Mouse (Mus musculus) stomach, embryonic 16.5 days (tissue): ENCODE data around the gene Adh7. TPM values are rescaled to one million over a fixed set of nuclear protein-coding genes. Genes with fewer than 3 reads are reported as not detected.

Source experiments
- ATAC-seq: fragments of 200-750 bp; cut with Nextera tagmentation; 2 replicates; pipeline ENCODE4 v1.8.0; 2017; ENCODE audit warnings: moderate number of reproducible peaks, moderate TSS enrichment; ENCODE audit not compliant: insufficient read depth, low FRiP score
- H3K27ac ChIP-seq: fragments of 300-500 bp; sonication (generic); 2 replicates; pipeline ENCODE4 v1.5.1; 2014; ENCODE audit warnings: low read length
- H3K27me3 ChIP-seq: fragments of 300-500 bp; sonication (generic); 2 replicates; pipeline ENCODE4 v1.6.1; 2014; ENCODE audit warnings: low read length, control low read depth, mixed read lengths; ENCODE audit not compliant: control insufficient read depth, insufficient read depth
- H3K36me3 ChIP-seq: fragments of 300-500 bp; sonication (generic); 2 replicates; pipeline ENCODE4 v1.6.1; 2014; ENCODE audit warnings: low read length; ENCODE audit not compliant: control insufficient read depth, insufficient read depth
- H3K4me1 ChIP-seq: fragments of 300-500 bp; sonication (generic); 2 replicates; pipeline ENCODE4 v1.6.1; 2014; ENCODE audit warnings: low read length, control low read depth, mixed read lengths; ENCODE audit not compliant: control insufficient read depth, insufficient read depth
- H3K4me2 ChIP-seq: fragments of 300-500 bp; sonication (generic); 2 replicates; pipeline ENCODE4 v1.6.1; 2014; ENCODE audit warnings: low read depth, low read length, mixed read lengths
- H3K4me3 ChIP-seq: fragments of 300-500 bp; sonication (generic); replicated peaks from 2 replicates; pipeline ENCODE4 v1.5.1; 2014; ENCODE audit warnings: mild to moderate bottlenecking, low read length
- H3K9ac ChIP-seq: fragments of 300-500 bp; sonication (generic); 2 replicates; pipeline ENCODE4 v1.6.1; 2014; ENCODE audit warnings: low read length
- H3K9me3 ChIP-seq: fragments of 300-500 bp; sonication (generic); replicated peaks from 2 replicates; pipeline ENCODE4 v1.6.1; 2016; ENCODE audit warnings: low read length, control low read depth; ENCODE audit not compliant: control insufficient read depth
- WGBS: fragments of 180-500 bp; shearing (Covaris S2); extraction: QIAGEN DNeasy Blood & Tissue Kit; methylation state at CpG from one replicate; pipeline ENCODE4 v1.1.7; 2014; 5-methylcytosine and 5-hydroxymethylcytosine counted together
- polyA plus RNA-seq: library from polyadenylated mRNA; unstranded; fragments of >200 nt; fragmentation: Nextera tagmentation; extraction: Ambion mirVana; gene quantifications from 2 replicates; pipeline ENCODE4 v1.2.1, GENCODE M21; 2015

Gene Adh7
- 0.79 and 1.6 TPM in 2 replicates for polyA plus RNA-seq

DNA sequence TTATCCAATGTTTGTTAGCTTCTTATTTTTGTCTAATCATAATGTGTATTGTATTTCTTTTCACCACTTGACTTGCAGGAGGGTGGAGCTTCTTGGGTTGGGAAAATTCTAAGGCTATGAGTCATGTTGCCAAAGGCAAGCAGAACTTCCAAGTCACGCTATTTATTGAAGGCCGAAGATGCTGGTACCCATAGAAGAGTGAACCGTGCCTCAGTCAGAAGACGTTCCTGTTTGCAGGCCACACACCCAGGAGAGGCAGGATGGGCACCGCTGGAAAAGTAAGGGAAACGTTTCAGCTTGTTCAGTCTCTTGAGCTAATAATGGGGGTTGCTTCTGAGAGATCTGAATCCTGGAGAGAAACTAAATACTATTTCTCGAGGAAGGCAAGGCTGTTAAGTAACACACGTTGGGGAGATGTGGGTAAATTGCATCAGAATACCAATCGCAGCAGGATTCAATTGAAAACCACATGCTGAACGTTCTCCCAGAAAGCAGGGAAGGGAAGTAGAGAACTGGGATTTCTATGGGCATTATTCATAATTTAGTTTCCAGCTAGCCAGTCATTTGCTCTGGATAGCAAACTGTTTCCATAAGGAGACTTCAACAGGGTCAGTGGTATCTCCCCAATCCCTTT, at the start of gene Adh7:
TSS of gene Adh7 (plus strand) at position 130 of the 634 bp plus-strand sequence.
- Histone ChIP-seq H3K4me2 (no peak within 1 kb of the TSS), H3K4me1 (peaks cover 6% of the 10 kb centered on the region; the same call in 1 of the 2 replicates), H3K36me3 (no peaks in the 10 kb centered on the region), H3K9me3 (no peaks in the 10 kb centered on the region), H3K27me3 (no peaks in the 10 kb centered on the region), H3K27ac (no peak within 1 kb of the TSS), H3K9ac (no peak within 1 kb of the TSS), H3K4me3 (no peak within 1 kb of the TSS)
- ATAC-seq, result no peak
- WGBS, result 69% methylated on average over 10 of the region's 10 CpGs

DNA sequence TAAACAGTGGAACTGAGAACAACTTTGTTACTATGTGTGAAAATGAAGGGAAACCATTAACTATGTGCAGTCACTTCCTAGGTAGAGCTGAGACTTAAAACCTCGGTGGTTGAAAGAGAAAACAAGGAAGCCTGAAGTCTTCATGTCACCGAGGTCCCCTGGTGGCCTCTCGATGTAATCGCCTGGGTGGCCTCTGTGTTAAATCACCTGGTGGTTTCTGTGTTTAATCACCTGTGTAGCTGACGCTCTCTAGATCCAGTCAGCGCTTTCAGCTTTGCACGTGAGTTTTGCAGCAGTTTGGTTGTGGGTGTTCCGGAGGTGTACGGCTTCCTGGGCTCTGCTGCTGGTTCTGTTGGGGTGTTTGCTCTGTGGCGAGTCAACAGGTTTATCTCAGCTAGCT, 44.3 kb upstream of the Adh7 start:
- ATAC-seq, result no peak
- Histone ChIP-seq H3K36me3 (no peaks in the 10 kb centered on the region), H3K4me2 (no peak overlapping the region), H3K9me3 (no peaks in the 10 kb centered on the region), H3K4me3 (no peak overlapping the region), H3K4me1 (0 out of 2 replicates have a peak, but pooled peaks cover 4% of the 10 kb centered on the region), H3K27me3 (no peaks in the 10 kb centered on the region), H3K9ac (no peak overlapping the region), H3K27ac (no peak overlapping the region)
- 80% methylated on average over 10 of the region's 10 CpGs for WGBS

DNA sequence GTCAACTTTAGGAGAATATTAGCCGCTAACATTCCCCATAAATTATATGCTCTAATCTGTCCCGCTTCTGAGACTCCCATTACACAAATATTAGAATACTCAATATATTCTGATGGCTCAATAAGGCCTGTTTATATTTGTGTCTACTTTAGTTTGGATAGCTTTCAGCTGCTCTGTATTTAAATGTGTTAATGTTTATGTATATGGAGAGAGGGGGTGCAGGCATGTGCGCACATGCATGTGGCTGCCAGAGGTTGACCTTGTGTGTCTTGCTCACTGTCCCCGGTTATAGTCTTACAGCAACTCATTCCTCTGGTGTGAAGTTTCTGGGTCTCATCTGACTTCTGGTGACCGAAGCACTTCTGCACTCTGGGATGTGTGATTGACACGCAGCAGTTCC, 42.0 kb upstream of the Adh7 start:
- no peaks in the 10 kb centered on the region for H3K27me3 ChIP-seq
- no peaks in the 10 kb centered on the region for H3K9me3 ChIP-seq
- H3K36me3 ChIP-seq, result no peaks in the 10 kb centered on the region
- 57% methylated on average over 6 of the region's 6 CpGs for WGBS
- H3K9ac ChIP-seq, result no peak overlapping the region
- peak; percentile 37; the same call in 1 of the 2 replicates for ATAC-seq
- H3K4me1 ChIP-seq, result 0 out of 2 replicates have a peak, but pooled peaks cover 4% of the 10 kb centered on the region
- H3K4me2 ChIP-seq, result no peak overlapping the region
- H3K4me3 ChIP-seq, result no peak overlapping the region
- no peak overlapping the region for H3K27ac ChIP-seq

DNA sequence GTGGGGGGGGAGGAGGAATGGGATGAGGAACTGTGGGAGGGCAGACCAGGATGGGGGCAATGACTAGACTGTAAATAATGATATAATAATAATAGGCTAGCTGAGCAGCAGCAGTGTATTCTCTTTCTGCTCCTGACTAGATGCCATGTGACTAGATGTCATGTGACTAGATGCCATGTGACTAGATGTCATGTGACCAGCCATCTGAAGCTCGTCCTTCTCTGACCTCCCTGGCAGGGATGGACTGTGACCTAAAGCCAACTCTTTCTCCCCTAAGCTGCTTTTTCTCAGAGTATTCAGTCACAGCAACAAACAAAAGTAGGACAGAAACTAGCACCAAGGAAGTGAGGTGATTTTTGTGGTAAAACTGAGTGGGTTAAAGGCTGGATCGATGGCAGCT, 35.5 kb upstream of the Adh7 start:
- H3K27ac ChIP-seq, result no peak overlapping the region
- 88% methylated on average over 2 of the region's 2 CpGs for WGBS
- H3K27me3 ChIP-seq, result no peaks in the 10 kb centered on the region
- peaks cover 7% of the 10 kb centered on the region; the same call in 1 of the 2 replicates for H3K4me1 ChIP-seq
- no peak overlapping the region for H3K9ac ChIP-seq
- H3K4me3 ChIP-seq, result no peak overlapping the region
- no peaks in the 10 kb centered on the region for H3K9me3 ChIP-seq
- no peak overlapping the region for H3K4me2 ChIP-seq
- ATAC-seq, result no peak
- H3K36me3 ChIP-seq, result no peaks in the 10 kb centered on the region

DNA sequence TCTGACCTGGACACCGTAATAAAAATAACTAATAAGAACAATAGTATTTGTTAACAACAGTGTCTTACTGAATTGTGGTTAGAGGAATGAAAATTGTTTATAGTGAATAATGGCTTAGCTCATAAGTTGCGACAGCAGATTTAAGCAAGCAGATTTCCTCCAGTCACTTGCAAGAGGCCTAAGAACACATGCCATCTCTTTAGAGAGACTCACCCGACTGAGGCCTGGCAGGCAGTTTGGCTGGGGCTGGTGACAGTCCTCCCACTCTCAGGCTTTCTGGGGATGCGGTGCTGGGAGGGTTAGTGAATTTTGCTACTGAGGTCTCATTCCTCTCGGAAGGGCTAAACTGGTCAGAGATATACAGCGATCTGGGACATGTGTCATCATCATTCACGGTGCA, 34.2 kb upstream of the Adh7 start:
- no peak for ATAC-seq
- Histone ChIP-seq H3K4me1 (peaks cover 7% of the 10 kb centered on the region; the same call in 1 of the 2 replicates), H3K36me3 (no peaks in the 10 kb centered on the region), H3K9me3 (no peaks in the 10 kb centered on the region), H3K27ac (no peak overlapping the region), H3K4me3 (no peak overlapping the region), H3K9ac (no peak overlapping the region), H3K4me2 (no peak overlapping the region), H3K27me3 (no peaks in the 10 kb centered on the region)
- WGBS, result 74% methylated on average over 7 of the region's 7 CpGs

DNA sequence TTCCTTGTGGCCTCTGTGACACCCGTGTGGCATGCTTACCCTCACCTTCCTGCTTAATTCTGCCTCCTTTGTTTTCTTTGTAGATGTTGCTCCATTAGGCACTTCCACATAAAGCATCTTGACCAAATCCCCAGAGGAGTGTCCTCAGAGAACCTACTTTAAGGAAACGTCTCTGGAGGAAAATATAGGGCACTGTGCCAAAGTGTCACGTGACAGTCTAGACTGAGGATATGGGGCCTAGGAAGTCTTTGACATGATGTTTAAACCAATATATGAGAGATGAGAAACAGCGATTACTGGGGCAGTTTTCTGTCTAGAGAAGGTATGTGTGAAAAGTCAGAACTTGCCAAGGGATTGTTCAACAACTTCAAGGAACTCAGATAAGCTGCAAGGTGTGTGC, 32.3 kb upstream of the Adh7 start:
- Histone ChIP-seq H3K9ac (no peak overlapping the region), H3K36me3 (no peaks in the 10 kb centered on the region), H3K27me3 (no peaks in the 10 kb centered on the region), H3K9me3 (no peaks in the 10 kb centered on the region), H3K4me1 (peaks cover 7% of the 10 kb centered on the region; the same call in 1 of the 2 replicates), H3K27ac (no peak overlapping the region), H3K4me3 (no peak overlapping the region), H3K4me2 (no peak overlapping the region)
- 33% methylated on average over 4 of the region's 4 CpGs for WGBS
- ATAC-seq, result 0 out of 2 replicates have a peak, but pooled peaks have one; percentile 21

DNA sequence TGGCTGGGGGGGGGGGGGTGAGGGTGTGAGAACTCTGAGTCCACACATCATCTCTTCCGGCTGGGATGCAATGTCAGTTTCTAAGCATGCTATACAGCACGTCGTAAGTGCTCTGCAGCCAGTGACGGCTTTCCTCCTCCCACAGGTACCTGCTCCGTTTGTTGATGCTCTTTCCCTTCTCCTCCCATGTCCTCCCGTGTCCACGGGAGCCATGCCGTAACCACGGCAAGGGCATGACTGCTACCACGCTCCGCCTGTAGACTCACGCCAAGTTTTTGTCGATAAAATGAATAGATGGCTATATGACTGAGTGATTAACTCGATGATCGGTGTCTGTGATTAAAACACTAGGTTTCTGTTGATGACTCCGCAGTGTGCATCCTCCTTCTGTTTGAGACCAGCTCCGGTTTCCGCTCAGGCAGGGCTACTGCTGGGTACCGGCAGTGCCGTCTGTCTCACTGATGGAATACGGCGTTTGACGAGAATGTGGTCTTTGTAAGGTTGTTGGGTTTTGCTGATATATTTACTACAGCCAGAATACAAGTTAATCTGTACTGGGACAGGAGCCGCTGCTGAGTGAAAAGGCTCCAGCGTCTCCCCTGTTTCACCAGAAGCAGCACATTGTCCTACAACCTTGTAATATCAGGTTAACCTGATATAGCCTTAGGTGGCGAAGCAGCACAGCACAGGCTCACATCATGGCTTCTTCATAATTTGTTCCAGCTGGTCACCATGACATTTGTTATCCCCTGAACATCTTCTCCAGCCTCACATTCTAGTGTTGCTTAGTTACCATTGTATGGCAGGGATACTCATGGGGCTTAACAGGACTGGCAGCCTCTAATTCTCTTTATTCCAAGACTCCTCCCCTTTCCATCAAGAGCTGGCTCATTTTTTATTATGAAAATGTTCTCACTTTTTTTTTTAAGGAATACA, 31.3 kb upstream of the Adh7 start:
- H3K4me3 ChIP-seq, result no peak overlapping the region

DNA sequence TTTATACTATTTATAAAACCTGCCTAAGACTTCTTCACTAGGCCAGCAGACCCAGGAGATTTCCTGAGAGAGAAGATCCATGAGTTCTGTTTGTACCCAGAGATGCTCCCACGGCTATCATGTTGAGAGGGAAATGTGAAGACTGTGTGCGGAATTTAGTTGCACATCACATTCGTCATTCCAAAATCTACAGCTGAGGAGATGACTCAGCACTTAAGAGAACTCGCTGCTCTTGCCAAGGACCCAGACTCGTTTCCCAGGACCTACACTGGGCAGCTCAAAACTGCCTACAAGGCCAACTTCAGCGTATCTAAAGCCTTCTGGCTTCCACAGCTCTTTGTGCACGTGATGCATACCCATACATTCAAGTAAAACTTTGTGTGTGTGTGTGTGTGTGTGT, 25.3 kb upstream of the Adh7 start:
- H3K4me1 ChIP-seq, result no peaks in the 10 kb centered on the region
- H3K9me3 ChIP-seq, result no peaks in the 10 kb centered on the region
- H3K9ac ChIP-seq, result no peak overlapping the region
- no peaks in the 10 kb centered on the region for H3K36me3 ChIP-seq
- no peak overlapping the region for H3K4me3 ChIP-seq
- H3K27ac ChIP-seq, result no peak overlapping the region
- H3K27me3 ChIP-seq, result no peaks in the 10 kb centered on the region
- H3K4me2 ChIP-seq, result no peak overlapping the region
- no peak for ATAC-seq
- 69% methylated on average over 7 of the region's 7 CpGs for WGBS

More for the DNA sequence above, 31.3 kb upstream of the Adh7 start:
- H3K27ac ChIP-seq, result no peak overlapping the region
- ATAC-seq, result no peak
- H3K4me2 ChIP-seq, result no peak overlapping the region
- H3K9ac ChIP-seq, result no peak overlapping the region
- no peaks in the 10 kb centered on the region for H3K9me3 ChIP-seq
- WGBS, result 87% methylated on average over 26 of the region's 26 CpGs
- peaks cover 7% of the 10 kb centered on the region; the same call in 1 of the 2 replicates for H3K4me1 ChIP-seq
- no peaks in the 10 kb centered on the region for H3K36me3 ChIP-seq
- H3K27me3 ChIP-seq, result no peaks in the 10 kb centered on the region
